Mouse (Mus musculus) ovary, adult 18-20 months (tissue): Measurements from ENCODE around the gene Slc22a17.

Source experiments
- DNase-seq: peaks from one replicate; pipeline ENCODE4 v3.0.0; 2022; ENCODE audit warnings: low spot score, mixed read lengths

Slc22a17 gene

GRCm38 (mm10) chr14:54939434-54940175, 26.7 kb upstream of the Slc22a17 start:
- peak; percentile 35 for DNase-seq

- no peak for DNase-seq
Measured at GRCm38 (mm10) chr14:54938431-54939219, 25.7 kb upstream of the Slc22a17 start.

GRCm38 (mm10) chr14:54937361-54938182, 24.6 kb upstream of the Slc22a17 start:
- DNase-seq = no peak

GRCm38 (mm10) chr14:54936831-54937160, 23.9 kb upstream of the Slc22a17 start:
- DNase-seq = no peak

- no peak for DNase-seq
Measured at GRCm38 (mm10) chr14:54935904-54936830, 23.2 kb upstream of the Slc22a17 start, which contains the start of gene Cmtm5. Gene Cmtm5 (plus strand): TSS chr14:54936261.

- no peak for DNase-seq
Measured at GRCm38 (mm10) chr14:54932645-54933150, 19.8 kb upstream of the Slc22a17 start, which contains the start of gene Il25. Gene Il25 (plus strand): TSS chr14:54932695.

- no peak for DNase-seq
Measured at GRCm38 (mm10) chr14:54930431-54930830, 17.5 kb upstream of the Slc22a17 start.

GRCm38 (mm10) chr14:54929801-54930200, 16.9 kb upstream of the Slc22a17 start:
- no peak for DNase-seq

- DNase-seq = no peak
Measured at GRCm38 (mm10) chr14:54927296-54927695, 14.4 kb upstream of the Slc22a17 start.

- peak; percentile 28 for DNase-seq
Measured at GRCm38 (mm10) chr14:54926401-54927158, 13.6 kb upstream of the Slc22a17 start.

GRCm38 (mm10) chr14:54925349-54926342, 12.7 kb upstream of the Slc22a17 start, which contains the start of gene Efs:
Gene Efs (minus strand): TSS chr14:54926126.
- peak; percentile 27 for DNase-seq

- DNase-seq = peak; percentile 13
Measured at GRCm38 (mm10) chr14:54924641-54925348, 11.9 kb upstream of the Slc22a17 start.

GRCm38 (mm10) chr14:54920076-54920685, 7.2 kb upstream of the Slc22a17 start:
- no peak for DNase-seq

- DNase-seq = no peak
Measured at GRCm38 (mm10) chr14:54913343-54913742, 411 bp upstream of the Slc22a17 start.

GRCm38 (mm10) chr14:54912109-54912850, 652 bp downstream of the Slc22a17 start:
- DNase-seq = no peak

GRCm38 (mm10) chr14:54908682-54909081, 4.2 kb downstream of the Slc22a17 start:
- no peak for DNase-seq

GRCm38 (mm10) chr14:54903641-54904040, 9.3 kb downstream of the Slc22a17 start:
- no peak for DNase-seq
